Mouse (Mus musculus) stomach, embryonic 14.5 days (tissue): ENCODE measurements at regions not wholly inside any gene's neighbourhood (a gene's known extent, or its start where the extent isn't known, plus 50 kb on each side); places are given as distances from the start of the nearest gene placed in this dataset.

ENCODE experiments used
- ATAC-seq: fragments of 200-750 bp; cut with Nextera tagmentation; 2 replicates; pipeline ENCODE4 v1.8.0; 2017; ENCODE audit warnings: low read depth, moderate TSS enrichment; ENCODE audit not compliant: insufficient number of reproducible peaks, insufficient read depth, low FRiP score
- H3K27ac ChIP-seq: fragments of 300-500 bp; sonication (generic); 2 replicates; pipeline ENCODE4 v1.5.1; 2014; ENCODE audit warnings: mild to moderate bottlenecking, low read length, moderate library complexity, mixed read lengths
- H3K27me3 ChIP-seq: fragments of 300-500 bp; sonication (generic); 2 replicates; pipeline ENCODE4 v1.6.1; 2014; ENCODE audit warnings: low read length, control low read depth, mixed read lengths; ENCODE audit not compliant: control insufficient read depth, insufficient read depth
- H3K36me3 ChIP-seq: fragments of 300-500 bp; sonication (generic); 2 replicates; pipeline ENCODE4 v1.6.1; 2014; ENCODE audit warnings: mild to moderate bottlenecking, control low read depth, low read length, moderate library complexity, mixed read lengths; ENCODE audit not compliant: control insufficient read depth, insufficient read depth
- H3K4me1 ChIP-seq: fragments of 300-500 bp; sonication (generic); 2 replicates; pipeline ENCODE4 v1.6.1; 2014; ENCODE audit warnings: low read length, control low read depth, mixed read lengths; ENCODE audit not compliant: control insufficient read depth, insufficient read depth
- H3K4me2 ChIP-seq: fragments of 300-500 bp; sonication (generic); replicated peaks from 2 replicates; pipeline ENCODE4 v1.6.1; 2014; ENCODE audit warnings: low read depth, low read length, control low read depth
- H3K4me3 ChIP-seq: fragments of 300-500 bp; sonication (generic); 2 replicates; pipeline ENCODE4 v1.5.1; 2014; ENCODE audit warnings: low read depth, low read length, control low read depth
- H3K9ac ChIP-seq: fragments of 300-500 bp; sonication (generic); replicated peaks from 2 replicates; pipeline ENCODE4 v1.6.1; 2014; ENCODE audit warnings: low read depth, mild to moderate bottlenecking, control low read depth, low read length, moderate library complexity, mixed read lengths
- H3K9me3 ChIP-seq: fragments of 300-500 bp; sonication (generic); 2 replicates; pipeline ENCODE4 v1.6.1; 2016; ENCODE audit warnings: low read depth, low read length, control low read depth; ENCODE audit not compliant: control insufficient read depth
- WGBS: fragments of 180-500 bp; shearing (Covaris S2); extraction: QIAGEN DNeasy Blood & Tissue Kit; methylation state at CpG from one replicate; pipeline ENCODE4 v1.1.7; 2014; 5-methylcytosine and 5-hydroxymethylcytosine counted together

DNA sequence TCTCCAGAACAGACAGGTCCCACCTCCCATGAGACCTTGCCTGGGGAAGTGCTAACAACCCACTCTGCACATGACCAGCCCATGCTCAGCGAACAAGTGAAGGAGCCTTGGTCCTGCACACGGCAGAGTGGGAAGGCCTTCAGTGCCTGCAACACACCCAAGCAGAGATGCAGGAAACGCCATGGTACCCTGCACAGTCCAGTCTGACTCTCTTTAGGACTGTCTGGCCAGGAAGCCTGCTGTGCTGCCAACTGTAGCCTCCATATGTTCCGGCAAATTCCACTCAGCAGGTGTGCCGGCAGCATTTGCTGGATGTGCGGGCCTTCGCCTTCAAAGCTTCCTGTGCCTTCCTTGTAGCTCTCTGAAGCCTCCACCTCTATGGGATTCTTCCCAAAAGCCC, 126.5 kb downstream of the Rpl14 start:
- 84% methylated on average over 7 of the region's 7 CpGs for WGBS

DNA sequence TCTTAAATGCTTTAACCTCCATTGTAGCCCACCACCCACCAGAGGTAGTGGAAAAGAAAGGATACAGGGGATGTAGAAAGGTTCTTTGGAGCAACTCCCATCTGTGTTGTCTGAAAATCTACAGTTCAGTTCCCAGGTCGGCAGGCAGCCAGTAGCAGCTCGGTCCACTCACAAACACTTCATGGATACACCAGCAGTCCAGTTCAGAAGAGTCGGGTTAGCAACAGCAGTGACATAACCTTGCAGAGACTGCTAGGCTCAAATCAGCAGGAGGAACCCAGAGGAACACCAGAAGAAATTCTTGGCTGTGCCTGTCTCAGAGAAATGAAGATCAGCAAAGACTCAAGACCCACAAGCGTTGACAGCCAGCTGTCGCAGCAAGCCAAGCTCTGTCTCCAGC, 128.5 kb downstream of the Rpl14 start:
- ATAC-seq, result no peak
- H3K27ac ChIP-seq, result no peak overlapping the region
- no peak overlapping the region for H3K9ac ChIP-seq
- H3K4me3 ChIP-seq, result no peak overlapping the region
- H3K9me3 ChIP-seq, result no peaks in the 10 kb centered on the region
- H3K36me3 ChIP-seq, result no peaks in the 10 kb centered on the region
- no peak overlapping the region for H3K4me2 ChIP-seq
- H3K27me3 ChIP-seq, result no peaks in the 10 kb centered on the region
- H3K4me1 ChIP-seq, result no peaks in the 10 kb centered on the region
- 84% methylated on average over 5 of the region's 5 CpGs for WGBS

More for the DNA sequence above, 126.5 kb downstream of the Rpl14 start:
- H3K9ac ChIP-seq, result no peak overlapping the region
- H3K27me3 ChIP-seq, result no peaks in the 10 kb centered on the region
- no peak overlapping the region for H3K4me3 ChIP-seq
- no peaks in the 10 kb centered on the region for H3K36me3 ChIP-seq
- no peak for ATAC-seq
- peaks cover 2% of the 10 kb centered on the region; the same call in 1 of the 2 replicates for H3K4me1 ChIP-seq
- H3K9me3 ChIP-seq, result no peaks in the 10 kb centered on the region
- no peak overlapping the region for H3K27ac ChIP-seq
- H3K4me2 ChIP-seq, result no peak overlapping the region

DNA sequence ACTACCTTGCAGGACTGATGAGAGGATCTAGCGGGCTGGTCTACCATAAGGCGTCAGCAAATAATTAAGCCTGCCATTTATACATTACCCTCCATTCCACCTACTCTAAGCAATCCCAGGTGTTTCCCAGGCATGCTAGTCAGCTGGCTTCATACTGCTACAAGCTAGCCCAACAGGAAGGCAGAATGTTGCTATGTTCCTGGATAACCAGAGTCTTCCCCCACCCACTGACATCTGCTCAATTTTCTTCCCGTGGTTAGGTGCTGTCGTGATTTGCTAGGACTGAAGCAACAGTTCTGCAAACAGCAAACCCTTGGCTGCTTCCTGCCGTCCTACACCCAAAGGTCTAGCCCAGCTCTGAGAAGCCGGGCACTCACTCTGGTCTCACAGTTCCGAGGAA, 131.6 kb downstream of the Rpl14 start:
- Histone ChIP-seq H3K36me3 (no peaks in the 10 kb centered on the region), H3K27ac (no peak overlapping the region), H3K4me1 (no peaks in the 10 kb centered on the region), H3K27me3 (no peaks in the 10 kb centered on the region), H3K4me3 (no peak overlapping the region), H3K9me3 (no peaks in the 10 kb centered on the region), H3K9ac (no peak overlapping the region), H3K4me2 (no peak overlapping the region)
- WGBS, result 67% methylated on average over 7 of the region's 7 CpGs
- ATAC-seq, result no peak

DNA sequence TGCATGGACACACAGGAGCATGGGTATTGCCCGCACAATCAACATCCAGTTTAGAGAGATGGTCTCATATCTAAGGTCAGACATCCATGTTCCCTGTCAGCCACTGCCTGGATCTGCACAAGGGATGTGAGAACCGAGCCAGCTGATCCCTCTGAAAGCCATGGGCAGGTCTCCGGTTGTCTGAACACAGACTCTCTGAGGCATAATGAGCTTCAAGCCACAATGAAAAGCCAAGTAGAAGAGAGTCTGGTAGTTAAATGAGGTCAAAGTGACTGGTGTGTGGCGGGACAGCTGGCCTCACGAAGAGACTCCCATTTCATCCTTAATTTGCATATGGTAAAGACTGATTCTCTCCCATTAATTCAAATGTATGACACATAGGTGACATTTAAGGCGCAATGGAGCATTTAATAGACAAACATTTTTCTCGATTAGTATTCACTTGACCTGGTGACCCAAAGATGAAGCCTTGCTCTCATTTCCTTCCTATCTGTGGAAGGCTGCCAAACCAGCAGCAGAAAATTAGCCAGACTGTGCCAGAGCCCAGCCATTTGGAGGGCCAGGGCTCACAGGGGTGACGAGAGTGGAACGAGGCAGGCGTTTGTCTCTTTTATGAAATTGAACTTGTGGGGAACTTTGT, 132.2 kb downstream of the Rpl14 start:
- H3K36me3 ChIP-seq, result no peaks in the 10 kb centered on the region
- H3K4me1 ChIP-seq, result 0 out of 2 replicates have a peak, but pooled peaks cover 1% of the 10 kb centered on the region
- H3K9me3 ChIP-seq, result no peaks in the 10 kb centered on the region
- no peak for ATAC-seq
- H3K27me3 ChIP-seq, result no peaks in the 10 kb centered on the region
- 63% methylated on average over 10 of the region's 10 CpGs for WGBS
- no peak overlapping the region for H3K9ac ChIP-seq
- H3K4me2 ChIP-seq, result no peak overlapping the region
- no peak overlapping the region for H3K27ac ChIP-seq
- H3K4me3 ChIP-seq, result no peak overlapping the region

DNA sequence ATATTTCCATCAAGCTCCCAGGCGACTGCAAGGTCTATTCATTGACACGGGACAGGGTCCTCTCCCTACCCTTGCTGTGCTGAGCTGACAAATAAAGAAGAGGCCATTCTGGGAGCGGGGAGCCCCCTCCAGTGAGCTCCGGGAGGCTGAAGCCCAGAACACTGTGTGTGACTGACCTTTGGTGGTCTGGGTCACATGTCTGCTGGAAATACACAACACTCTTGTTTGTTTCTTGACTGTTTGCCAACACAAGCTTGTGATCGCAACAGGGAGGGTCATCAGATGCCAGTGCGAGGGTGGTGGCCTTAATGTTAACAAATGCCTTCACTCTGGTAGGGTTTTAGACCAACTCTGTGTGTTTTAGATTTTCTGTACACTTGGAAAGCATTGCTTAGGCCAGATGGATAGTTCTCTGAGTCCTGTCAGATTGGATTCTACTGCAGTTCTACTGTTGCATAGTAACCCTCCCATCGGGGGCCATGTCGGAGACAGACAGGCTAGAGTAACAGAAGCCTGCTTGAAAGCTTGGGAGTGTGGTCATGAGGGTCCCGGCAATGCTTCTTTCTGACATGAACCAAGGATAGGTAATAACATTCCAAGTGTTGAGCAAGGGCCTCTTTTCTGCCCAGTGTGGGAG, 135.4 kb downstream of the Rpl14 start:
- 0 out of 2 replicates have a peak, but pooled peaks cover 3% of the 10 kb centered on the region for H3K4me1 ChIP-seq
- no peak overlapping the region for H3K4me2 ChIP-seq
- no peak overlapping the region for H3K4me3 ChIP-seq
- no peak overlapping the region for H3K27ac ChIP-seq
- ATAC-seq, result no peak
- no peaks in the 10 kb centered on the region for H3K27me3 ChIP-seq
- peaks cover 4% of the 10 kb centered on the region for H3K9me3 ChIP-seq
- 53% methylated on average over 9 of the region's 9 CpGs for WGBS
- H3K9ac ChIP-seq, result no peak overlapping the region
- H3K36me3 ChIP-seq, result no peaks in the 10 kb centered on the region

DNA sequence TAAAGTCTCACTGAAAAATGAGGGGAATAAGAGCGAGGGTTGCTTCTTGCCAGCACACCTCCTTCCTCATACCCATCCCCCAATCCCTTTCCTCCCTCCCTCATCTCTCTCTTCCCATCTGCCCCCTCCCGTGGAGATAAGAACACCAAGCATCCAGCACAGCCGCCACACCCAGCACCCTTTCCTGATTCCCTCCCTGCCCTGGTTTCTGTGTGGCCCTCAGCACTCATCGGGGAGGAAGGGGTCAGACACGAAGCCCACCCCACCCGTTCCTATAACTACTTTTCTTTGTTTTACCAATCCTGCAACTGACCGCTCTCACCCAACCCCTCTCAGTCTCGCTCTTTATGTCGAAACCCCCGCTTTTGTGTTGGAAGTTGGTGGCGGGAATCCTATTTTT, 137.3 kb downstream of the Rpl14 start:
- ATAC-seq, result no peak
- WGBS, result 21% methylated on average over 11 of the region's 11 CpGs
- H3K27ac ChIP-seq, result no peak overlapping the region
- no peaks in the 10 kb centered on the region for H3K27me3 ChIP-seq
- peak overlapping the region; percentile 14; the same call in 1 of the 2 replicates for H3K4me2 ChIP-seq
- peaks cover 4% of the 10 kb centered on the region for H3K9me3 ChIP-seq
- H3K9ac ChIP-seq, result no peak overlapping the region
- 0 out of 2 replicates have a peak, but pooled peaks cover 3% of the 10 kb centered on the region for H3K4me1 ChIP-seq
- H3K4me3 ChIP-seq, result no peak overlapping the region
- H3K36me3 ChIP-seq, result no peaks in the 10 kb centered on the region

DNA sequence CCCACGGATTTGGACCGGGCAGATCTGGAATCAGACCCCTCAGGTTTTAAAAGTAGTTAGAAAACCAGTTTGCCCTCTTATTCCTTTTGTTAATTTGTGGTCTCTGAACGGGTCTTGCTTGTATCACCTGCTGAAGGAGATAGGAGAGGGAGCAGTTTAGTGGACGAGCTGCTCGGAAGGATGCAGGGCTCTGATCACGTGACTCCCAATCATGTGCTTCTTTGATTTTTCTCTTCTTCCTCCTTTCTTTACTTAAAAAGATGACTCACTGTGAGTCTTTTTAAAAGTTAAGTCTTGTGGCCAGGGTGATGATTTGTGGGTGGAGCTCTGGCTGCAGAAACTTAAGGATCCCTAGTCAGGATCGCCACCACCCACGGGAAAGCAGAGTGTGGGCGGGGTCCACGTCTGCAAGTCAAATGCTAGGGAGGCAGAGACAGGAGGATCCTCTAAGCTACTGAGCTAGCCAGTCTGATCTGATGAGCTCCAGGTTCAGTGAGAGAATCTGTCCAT, 138.0 kb downstream of the Rpl14 start:
- Histone ChIP-seq H3K4me1 (0 out of 2 replicates have a peak, but pooled peaks cover 3% of the 10 kb centered on the region), H3K27ac (no peak overlapping the region), H3K9ac (no peak overlapping the region), H3K4me3 (no peak overlapping the region), H3K4me2 (0 out of 2 replicates have a peak overlapping the region, but pooled peaks have one; percentile 10), H3K9me3 (peaks cover 4% of the 10 kb centered on the region), H3K36me3 (no peaks in the 10 kb centered on the region), H3K27me3 (no peaks in the 10 kb centered on the region)
- no peak for ATAC-seq
- WGBS, result 62% methylated on average over 10 of the region's 10 CpGs

DNA sequence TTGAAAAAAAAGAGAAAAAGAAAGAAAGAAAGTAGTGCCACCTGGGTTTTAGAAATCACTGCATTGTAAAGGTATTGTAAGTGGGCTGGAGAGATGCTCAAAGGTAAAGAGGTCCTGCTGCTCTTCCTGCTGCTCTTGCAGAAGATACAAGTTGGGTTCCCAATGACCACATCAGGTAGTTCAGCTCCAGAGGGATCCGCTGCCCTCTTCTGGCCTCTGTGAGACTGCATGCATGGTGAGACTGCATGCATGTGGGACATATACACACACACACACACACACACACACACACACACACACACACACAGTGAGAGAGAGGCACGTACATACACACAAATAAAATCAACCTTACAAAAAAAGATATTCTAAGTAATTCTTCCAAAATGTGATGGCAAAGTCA, 141.7 kb downstream of the Rpl14 start:
- no peak overlapping the region for H3K9ac ChIP-seq
- no peaks in the 10 kb centered on the region for H3K27me3 ChIP-seq
- H3K9me3 ChIP-seq, result peaks cover 4% of the 10 kb centered on the region
- ATAC-seq, result no peak
- H3K27ac ChIP-seq, result no peak overlapping the region
- no peak overlapping the region for H3K4me2 ChIP-seq
- no peaks in the 10 kb centered on the region for H3K36me3 ChIP-seq
- H3K4me1 ChIP-seq, result 0 out of 2 replicates have a peak, but pooled peaks cover 3% of the 10 kb centered on the region
- 87% methylated on average over 2 of the region's 2 CpGs for WGBS
- no peak overlapping the region for H3K4me3 ChIP-seq
